ENCODE assay signal across 10 mouse cellular contexts in the genomic region with DNA sequence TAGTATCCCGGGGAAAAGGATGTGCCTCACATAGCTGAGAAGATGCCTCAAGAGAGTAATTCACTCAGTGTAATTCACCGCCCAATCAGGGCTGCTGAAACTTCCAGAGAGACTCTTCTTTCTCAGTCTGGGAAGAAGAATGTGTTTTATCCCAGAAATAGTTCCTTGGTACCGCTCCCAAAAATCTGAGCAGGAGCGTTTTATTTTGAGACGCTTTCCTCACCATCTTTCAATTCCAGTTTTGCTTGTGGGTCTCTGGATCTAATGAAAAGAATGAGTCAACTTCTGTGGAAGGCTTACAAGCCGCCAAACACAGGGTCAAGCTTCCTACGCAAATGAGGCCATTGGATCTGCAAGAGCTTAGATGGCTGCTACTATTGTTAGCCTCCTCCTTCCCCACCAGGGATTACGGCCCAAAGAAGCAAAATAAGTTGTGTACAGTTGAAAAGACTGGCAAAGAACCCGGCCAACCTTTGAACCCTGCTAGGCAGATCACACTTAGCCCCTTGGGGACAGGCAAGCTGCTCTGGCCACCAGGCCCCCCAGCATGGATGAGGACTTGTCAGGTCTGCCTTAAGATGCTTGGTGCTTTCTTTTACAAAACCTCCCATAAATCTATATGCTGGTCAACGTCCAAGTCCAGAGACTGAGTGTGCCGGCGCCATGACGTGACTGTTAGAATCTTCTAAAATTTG. TPM values are rescaled to one million over a fixed set of nuclear protein-coding genes. Genes with fewer than 3 reads are reported as not detected.
DNase-seq lines count a peak whose midpoint lies in the region; ATAC-seq lines count a peak whose summit lies in the region.
"Had no signal": no experiment of that assay in that cellular context is flagged by ENCODE, and none has a peak within 500 bp of the region (broad histone marks: within the 10 kb centered on the region; RNA-seq: fewer than 3 reads in every experiment).

No protein-coding gene starts in this region.

- no peak overlapping the region for H3K9ac ChIP-seq in heart, embryonic 11.5 days (ENCODE audit: low read depth, low read length)
- H3K9ac ChIP-seq: heart, embryonic 12.5 days had no signal

- no peak overlapping the region for H3K4me3 ChIP-seq in heart, embryonic 11.5 days (ENCODE audit: low read depth, low read length)
- H3K4me3 ChIP-seq: heart, embryonic 12.5 days; midbrain, embryonic 10.5 days had no signal

- H3K4me2 ChIP-seq in heart, embryonic 11.5 days: no peak overlapping the region
- H3K4me2 ChIP-seq: heart, embryonic 12.5 days had no signal

- peak; percentile 20 to 23 for DNase-seq in heart, postnatal 10 days
- DNase-seq in right cerebral cortex, adult 18-20 months: peak; percentile 79
- DNase-seq in right cerebral cortex, postnatal 4 days: no peak
- peak; percentile 35 for DNase-seq in gastrocnemius, postnatal 25 days
- DNase-seq in skeletal muscle tissue, adult 2 months (ENCODE audit: low read depth, low spot score): peak; percentile 71
- DNase-seq: retina, postnatal 1 day had no signal

- H3K9me3 ChIP-seq in heart, embryonic 11.5 days (replicated peaks; ENCODE audit: control insufficient read depth, low read length): no peaks in the 10 kb centered on the region
- H3K9me3 ChIP-seq: heart, embryonic 12.5 days; midbrain, embryonic 10.5 days had no signal

- ATAC-seq in heart, embryonic 11.5 days (replicated peaks; ENCODE audit: insufficient number of reproducible peaks, low FRiP score, low TSS enrichment): no peak
- no peak for ATAC-seq in granulocyte monocyte progenitor cell, adult 5-6 weeks (replicated peaks; ENCODE audit: poor library complexity, severe bottlenecking)

- H3K27ac ChIP-seq in heart, embryonic 11.5 days (ENCODE audit: low read depth, low read length): no peak overlapping the region
- H3K27ac ChIP-seq: midbrain, embryonic 10.5 days had no signal

- peaks cover 13% of the 10 kb centered on the region for H3K4me1 ChIP-seq in heart, embryonic 11.5 days (ENCODE audit: control insufficient read depth, insufficient read depth, low read length)

- intact Hi-C loops in heart, postnatal 10 days (cut with DNase I): no loop called here

- 78% methylated on average over 13 of the region's 13 CpGs for WGBS in heart, embryonic 11.5 days (ENCODE audit: insufficient replicate concordance)

- H3K27me3 ChIP-seq in heart, embryonic 11.5 days (ENCODE audit: control insufficient read depth, insufficient read depth, low read length): no peaks in the 10 kb centered on the region
- H3K27me3 ChIP-seq: heart, embryonic 12.5 days had no signal

- H3K36me3 ChIP-seq in heart, embryonic 11.5 days (ENCODE audit: control insufficient read depth, insufficient read depth, low read length): no peaks in the 10 kb centered on the region
- H3K36me3 ChIP-seq: heart, embryonic 12.5 days; midbrain, embryonic 10.5 days had no signal

RNA-seq across cellular contexts. Expression of a gene that starts 57.6 kb away (rescaled TPM):
- under 1 TPM; 0.55 to 0.57 TPM for total RNA-seq in heart, postnatal 10 days (2021)
- 1.5 and 1.9 TPM in 2 replicates for polyA plus RNA-seq in heart, embryonic 11.5 days (2014; fragmentation: Nextera tagmentation; extraction: Ambion mirVana)
- total RNA-seq in gastrocnemius, postnatal 25 days (2021): 10 to 100 TPM; 71.7 to 90.2 TPM
- not detected in 2 replicates for total RNA-seq in granulocyte monocyte progenitor cell, adult 5-6 weeks (2014; fragmentation: Nextera tagmentation)
- total RNA-seq in granulocyte monocyte progenitor cell, adult 5-6 weeks (2017): not detected in 2 replicates

Comparison
In these comparisons a context has a peak if more than half of its experiments do, and no peak if none do; other contexts are left out.
1. RNA of a gene that starts 57.6 kb away (total RNA-seq): 71.7 to 90.2 TPM in gastrocnemius, postnatal 25 days; 0.55 to 0.57 TPM in heart, postnatal 10 days and not detected in granulocyte monocyte progenitor cell, adult 5-6 weeks; every median in the first group is over 10 times any median in the second.